Mouse (Mus musculus): ENCODE data around the gene Alkbh4.

- TF ChIP-seq MAX (IDR thresholded peaks at IDR 0.05): no peak
- TF ChIP-seq USF1 (IDR thresholded peaks at IDR 0.05; ENCODE audit: low read depth): no peak
- no peak for TF ChIP-seq CTCF (IDR thresholded peaks at IDR 0.05; ENCODE audit: control insufficient read depth, insufficient read depth, insufficient read length)
- TF ChIP-seq MYOD1 (IDR thresholded peaks at IDR 0.05; ENCODE audit: control insufficient read depth, insufficient read length, low read depth): no peak
- no peak for TF ChIP-seq CEBPB (IDR thresholded peaks at IDR 0.05; ENCODE audit: low read depth)
- no peak for TF ChIP-seq MYOG (IDR thresholded peaks at IDR 0.05; ENCODE audit: control insufficient read depth, extremely low read depth, insufficient read length)
Observed at GRCm38 (mm10) chr5:136167296-136167695, 31.4 kb downstream of the Alkbh4 start.

Measured in C2C12 (cell line).